Mouse (Mus musculus): ENCODE results near the gene Strip1.

- TF ChIP-seq CTCF (IDR thresholded peaks at IDR 0.05; ENCODE audit: low read depth, low read length) (no peak), POLR2A (IDR thresholded peaks at IDR 0.05; ENCODE audit: extremely low read depth, insufficient read depth, low read length) (no peak)
These were observed 21.5 kb upstream of the Strip1 start for GRCm38 (mm10) chr3:107652968-107653367.

All from liver, adult 2 months (tissue).